Mouse (Mus musculus): ENCODE data around the gene Szrd1.

Szrd1 gene

DNA sequence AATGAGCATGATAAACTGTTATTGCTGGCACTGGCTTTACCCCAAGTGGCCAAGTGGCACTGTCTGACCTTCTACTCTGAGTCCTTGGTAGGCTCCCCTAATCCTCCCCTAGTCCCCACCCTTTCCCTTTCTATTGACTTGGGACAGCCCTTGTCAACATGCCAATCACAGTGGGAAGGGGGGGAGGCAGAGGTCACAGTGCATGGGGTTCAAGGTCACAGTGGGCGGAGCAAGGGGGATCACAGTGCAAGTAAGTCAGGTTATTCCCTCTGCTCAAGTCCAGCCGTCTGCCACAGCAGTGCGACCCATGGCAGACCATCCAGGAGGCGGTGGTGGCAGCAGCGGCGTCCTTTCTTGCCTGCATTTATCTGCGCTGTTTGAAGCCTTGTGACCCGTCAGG is 24.2 kb downstream of the Szrd1 start:
- no peak for DNase-seq (ENCODE audit: low spot score in 2 of 2)

DNA sequence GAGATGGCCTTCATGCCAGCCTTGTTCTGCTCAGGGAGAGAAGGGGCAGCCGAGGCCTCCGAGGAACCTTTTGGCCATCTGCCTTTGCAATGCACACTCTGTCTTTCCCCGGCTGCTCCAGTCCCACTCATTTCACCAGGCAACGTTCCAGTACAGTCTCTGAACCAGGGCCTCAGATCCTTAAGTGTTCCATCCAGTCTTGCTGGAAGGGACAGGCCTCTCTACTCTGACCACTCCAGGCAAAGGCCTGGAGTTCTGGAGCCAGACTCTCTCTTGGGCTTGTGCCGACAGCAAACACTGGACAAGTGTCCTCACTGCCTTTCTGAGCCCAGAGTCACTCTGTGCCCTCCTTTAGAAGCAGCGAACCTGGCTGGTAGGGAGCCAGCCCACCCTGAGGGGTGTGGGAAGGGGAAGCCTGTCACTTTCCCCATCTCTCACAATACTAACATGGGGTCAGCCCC is 25.0 kb downstream of the Szrd1 start:
- DNase-seq (ENCODE audit: low spot score in 2 of 2) = peak; percentile 40 to 52

DNA sequence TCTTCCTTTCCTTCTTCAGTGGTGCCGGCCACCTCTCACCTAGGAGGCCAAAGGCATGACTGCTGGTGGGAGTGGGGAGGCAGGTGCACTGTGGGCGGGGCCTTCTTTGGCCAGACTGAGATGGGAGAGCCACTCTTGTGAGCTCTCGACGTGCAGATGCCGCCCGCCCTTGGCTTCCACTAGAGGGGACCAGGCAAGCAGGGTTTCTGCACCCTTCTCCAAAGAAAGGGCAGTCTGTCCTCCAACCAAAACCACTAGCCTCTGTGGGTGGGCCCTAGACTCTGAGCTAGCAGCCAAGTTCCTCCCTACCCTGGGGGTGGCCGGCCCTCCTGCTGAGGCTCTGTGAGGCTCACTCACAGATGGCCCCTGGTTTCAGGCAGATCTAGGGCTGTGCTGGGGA is 25.7 kb downstream of the Szrd1 start:
- peak in 1 of 2 experiments; percentile 23 for DNase-seq (ENCODE audit: low spot score in 2 of 2)

DNA sequence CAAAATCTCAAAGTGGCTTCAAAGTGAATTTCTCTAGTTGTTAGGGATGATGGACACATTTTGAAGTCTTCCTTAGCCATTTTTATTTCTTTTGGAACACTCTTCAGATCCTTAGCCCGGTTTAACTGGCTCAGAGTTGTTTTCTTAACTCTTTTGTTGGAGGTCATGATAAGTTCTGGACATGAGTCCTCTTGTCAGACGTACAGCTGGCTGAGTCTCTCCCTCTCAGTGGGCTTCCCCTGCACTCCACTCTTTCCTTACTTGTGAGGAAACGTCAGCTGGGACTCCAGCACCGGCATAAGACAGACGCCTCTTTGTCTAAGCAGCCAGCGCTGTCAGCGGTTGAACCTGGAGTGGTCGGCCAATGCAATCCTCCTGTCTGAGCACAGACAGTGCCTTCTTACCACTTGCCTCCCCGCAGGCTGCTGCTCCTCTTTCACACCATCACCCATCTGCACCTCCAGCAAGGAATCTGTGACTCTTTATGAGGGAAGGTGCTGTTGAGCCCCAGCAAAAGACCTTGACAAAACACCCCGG is 31.3 kb downstream of the Szrd1 start:
- DNase-seq (ENCODE audit: low spot score in 2 of 2) = no peak

DNA sequence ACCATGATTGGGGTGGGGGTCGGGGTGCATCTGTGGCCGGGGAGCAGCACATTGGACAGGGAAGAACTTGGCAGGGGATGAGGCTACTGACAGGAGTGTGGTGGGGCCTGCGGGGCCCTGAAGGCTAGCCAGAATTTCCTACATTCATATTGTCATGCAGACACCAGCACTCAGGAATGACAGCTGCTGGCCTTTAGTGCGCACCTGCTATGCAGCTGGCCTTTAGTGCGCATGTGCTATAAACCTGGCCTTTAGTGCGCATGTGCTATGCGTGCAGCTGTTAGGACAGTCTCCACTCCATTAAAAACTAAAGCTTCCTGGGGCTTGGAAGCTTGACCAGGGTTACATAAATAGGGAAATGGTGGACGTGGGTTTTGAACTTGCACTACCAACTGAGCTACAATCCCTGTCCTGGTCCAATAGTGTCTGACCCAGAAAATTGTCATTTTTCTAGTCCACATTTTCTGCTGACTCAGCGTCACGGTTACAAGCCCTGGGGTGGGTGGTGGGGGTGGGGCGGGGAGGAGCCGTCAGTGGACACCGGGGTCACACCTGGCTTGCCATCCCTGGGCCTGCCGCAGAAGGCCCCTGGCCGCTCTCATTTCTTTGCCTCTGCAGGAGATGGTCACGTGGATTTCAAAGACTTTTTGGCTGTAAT is 32.9 kb downstream of the Szrd1 start:
- DNase-seq (ENCODE audit: low spot score in 2 of 2) = no peak

DNA sequence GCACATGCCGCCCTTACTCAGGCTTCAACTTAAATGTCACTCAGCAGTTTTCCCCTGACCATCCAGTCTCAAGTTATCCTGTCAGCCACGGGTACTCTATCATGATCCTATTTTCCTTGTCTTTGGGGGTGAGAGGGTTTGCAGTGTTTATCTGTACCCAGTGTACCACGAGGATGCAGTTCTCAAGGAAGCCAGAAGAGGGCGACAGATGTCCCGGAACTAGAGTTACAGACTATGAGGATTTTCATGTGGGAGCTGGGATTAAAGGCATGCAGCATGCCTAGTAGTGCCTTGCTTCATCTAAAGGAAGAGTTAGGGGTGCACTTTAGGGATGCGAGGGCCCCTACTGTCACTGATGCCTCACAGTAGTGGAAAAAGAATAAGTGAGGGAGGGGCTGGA is 37.7 kb downstream of the Szrd1 start:
- DNase-seq (ENCODE audit: low spot score in 2 of 2) = no peak

DNA sequence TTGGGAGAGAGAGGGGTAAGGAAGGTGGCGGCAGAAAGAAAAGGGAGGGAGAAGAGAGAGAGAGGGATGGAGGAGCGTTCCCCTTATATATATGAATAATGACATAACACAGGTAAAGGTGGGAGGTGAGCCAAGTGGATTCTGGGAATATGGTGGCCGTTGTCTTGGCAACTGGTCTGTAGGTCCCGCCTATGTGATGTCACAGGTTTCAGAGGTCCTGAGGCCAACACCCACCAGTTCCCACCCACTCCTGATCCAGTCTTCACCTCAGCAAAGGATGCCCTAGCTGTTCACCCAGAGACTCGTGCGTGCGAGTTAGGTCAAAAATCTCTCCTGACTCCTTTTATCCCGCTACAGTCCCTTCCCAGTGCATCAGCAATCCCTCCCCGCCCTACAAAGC is 38.3 kb downstream of the Szrd1 start:
- DNase-seq (ENCODE audit: low spot score in 2 of 2) = no peak

DNA sequence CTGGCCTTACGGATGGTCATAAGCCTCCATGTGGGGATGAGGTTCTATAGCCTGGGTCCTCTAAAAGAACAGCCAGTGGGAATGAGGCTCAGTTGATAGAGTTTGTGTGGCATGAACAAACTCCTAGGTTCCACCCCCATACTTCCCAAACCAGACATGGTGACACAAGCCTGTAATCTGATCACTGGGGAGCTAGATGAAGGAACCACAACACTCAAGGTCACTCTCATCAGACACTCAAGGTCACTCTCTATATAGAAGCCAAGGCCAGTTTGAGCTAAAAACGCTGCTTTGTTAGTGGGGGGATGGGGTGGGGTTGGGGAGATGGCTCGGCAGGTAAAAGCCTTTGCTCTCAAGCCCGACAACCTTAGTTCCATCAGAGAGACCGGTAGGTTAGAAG is 39.6 kb downstream of the Szrd1 start:
- DNase-seq (ENCODE audit: low spot score in 2 of 2) = no peak

DNA sequence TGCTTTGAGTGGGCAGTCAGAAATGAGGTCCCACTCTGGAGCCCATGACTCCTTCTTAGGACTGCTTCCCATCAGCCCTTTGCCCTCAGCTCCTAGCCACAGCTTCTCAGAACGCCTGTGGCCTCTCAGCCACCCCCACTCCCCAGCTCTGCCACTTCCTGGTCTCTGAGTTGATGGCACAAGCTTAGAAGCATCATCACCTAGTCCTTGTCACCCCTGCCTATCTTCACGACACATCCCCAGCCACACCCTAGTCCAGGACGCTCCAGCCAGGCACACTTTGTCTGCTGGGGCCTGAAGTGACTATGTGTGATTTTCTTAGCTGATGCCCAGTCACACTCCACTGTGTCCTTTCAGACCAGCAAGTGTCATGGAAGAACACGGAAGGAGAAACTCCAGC is 40.6 kb downstream of the Szrd1 start:
- no peak for DNase-seq (ENCODE audit: low spot score in 2 of 2)

DNA sequence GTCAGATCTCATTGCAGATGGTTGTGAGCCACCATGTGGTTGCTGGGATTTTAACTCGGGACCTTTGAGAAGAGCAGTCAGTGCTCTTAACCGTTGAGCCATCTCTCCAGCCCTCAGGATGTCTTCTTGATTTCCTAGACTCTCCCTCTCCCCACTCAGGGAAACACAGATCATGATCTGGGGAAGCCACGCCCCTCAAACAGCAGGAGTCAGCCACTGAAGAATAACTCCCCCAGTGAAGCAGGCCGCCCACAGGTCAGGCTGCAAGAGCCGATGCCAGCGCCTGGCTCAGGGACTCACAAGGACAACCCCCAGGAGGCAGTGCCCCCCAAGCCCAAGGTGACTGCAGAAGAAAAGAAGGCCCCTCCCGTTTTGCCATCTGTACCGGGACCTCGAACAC is 42.9 kb downstream of the Szrd1 start:
- DNase-seq (ENCODE audit: low spot score in 2 of 2) = no peak

DNA sequence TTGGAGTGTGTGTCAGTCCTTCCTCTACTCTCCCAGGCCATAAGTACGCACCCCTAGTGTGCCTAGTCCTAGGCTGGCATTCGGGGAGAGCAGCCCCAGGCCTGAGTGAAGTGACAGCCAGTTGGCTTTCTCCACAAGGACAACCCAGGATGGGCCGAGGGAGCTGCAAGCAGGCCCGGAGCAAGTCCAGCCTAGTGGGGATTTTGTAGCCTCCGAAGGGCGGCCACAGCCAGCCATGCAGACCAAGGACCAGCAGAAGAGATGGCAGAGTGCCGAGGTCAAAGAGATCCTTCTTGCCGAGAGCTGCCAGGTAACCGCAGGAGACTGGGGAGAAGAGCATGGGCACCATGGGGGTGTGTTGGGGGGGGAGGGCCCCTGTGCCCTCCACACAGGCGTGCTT is 44.6 kb downstream of the Szrd1 start:
- no peak for DNase-seq (ENCODE audit: low spot score in 2 of 2)

DNA sequence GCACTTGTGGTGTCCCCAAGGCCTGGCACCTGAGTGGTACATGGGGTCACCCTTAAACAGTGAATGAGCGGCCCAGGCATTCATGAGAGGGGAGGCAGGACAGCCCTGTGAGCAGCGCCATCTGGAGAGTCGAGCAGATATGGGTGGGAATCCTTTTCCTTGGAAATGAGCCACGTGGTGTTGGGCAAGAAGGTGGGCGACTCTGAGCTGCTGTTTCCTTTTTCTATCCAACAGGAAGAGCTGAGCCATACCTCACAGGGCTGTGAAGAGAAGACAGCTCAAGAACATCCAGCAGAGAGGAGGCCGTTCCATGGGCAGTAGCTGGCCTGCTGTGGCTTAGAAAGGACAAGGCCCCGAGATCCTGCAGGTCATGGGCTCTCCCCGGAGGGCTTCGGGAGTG is 50.9 kb downstream of the Szrd1 start:
- no peak for DNase-seq (ENCODE audit: low spot score in 2 of 2)

DNA sequence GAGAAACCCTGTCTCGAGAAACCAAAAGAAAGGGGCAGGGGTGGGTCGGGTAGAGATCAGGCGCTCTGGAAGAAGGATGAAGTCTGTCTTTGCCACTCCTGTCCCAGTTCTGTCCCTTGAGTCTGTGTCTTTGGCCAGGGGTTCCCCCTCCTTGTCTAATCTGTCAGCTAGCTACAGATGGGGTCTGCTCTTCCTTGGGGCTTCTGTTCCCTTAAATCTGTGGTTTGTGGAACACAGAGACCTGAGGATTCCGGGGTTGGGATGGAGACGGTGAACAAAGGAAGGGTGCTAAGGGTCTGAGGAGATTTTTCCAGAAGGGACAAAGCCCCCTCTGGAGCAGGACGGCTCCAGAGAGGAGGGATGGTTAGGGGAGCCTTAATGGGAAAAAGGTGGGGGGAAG is 51.5 kb downstream of the Szrd1 start, which contains the start of gene Spata21:
TSS of gene Spata21 (plus strand) at position 301 of the 400 bp plus-strand sequence.
- DNase-seq (ENCODE audit: low spot score in 2 of 2) = no peak

DNA sequence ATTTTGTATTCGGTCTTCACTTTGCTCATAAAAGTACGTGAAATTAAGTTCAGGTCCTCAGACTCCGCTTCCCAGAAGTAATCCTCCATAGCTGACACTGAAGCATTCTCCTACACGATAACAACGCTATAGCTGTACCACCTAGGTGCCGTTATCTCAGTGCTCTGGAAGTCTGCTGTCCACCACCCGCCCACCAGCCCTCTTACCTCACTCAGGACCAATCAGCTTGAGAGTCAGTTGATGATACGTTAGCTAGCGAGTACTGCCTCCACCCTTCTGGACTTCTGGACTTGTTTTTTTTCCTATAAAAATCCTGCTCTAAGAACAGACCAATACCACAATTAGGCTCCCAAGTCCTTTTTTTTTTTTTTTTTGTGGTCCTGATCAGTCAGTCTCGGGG is 52.7 kb downstream of the Szrd1 start:
- DNase-seq (ENCODE audit: low spot score in 2 of 2) = no peak

DNA sequence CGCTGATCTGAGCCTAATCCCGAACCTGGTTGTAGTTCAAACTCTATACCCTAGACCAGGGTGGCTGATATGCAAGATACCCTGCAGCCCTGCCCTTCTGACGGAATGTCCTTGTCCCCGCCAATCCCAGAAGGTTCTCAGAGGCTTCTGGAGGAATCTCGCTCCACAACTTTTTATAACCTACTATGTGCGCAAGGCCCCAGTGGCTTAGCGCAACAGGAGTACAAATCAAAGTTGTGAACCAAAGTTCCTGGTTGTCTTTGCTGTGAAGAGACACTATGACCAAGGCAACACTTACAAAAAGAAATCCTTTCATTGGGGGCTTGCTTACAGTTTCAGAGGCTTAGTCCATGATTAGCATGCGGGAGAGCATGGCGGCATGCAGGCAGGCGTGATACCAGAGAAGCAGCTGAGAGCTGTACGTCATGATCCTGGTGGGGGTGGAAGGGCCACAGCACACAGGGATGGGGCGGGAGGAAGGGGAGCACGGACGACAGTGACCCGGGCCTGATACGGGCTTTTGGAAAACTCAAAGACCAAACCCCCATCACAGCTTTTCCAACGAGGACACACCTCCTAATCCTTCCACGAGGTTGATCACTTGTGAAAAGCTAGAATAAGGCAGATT is 61.0 kb downstream of the Szrd1 start:
- no peak for DNase-seq (ENCODE audit: low spot score in 2 of 2)

DNA sequence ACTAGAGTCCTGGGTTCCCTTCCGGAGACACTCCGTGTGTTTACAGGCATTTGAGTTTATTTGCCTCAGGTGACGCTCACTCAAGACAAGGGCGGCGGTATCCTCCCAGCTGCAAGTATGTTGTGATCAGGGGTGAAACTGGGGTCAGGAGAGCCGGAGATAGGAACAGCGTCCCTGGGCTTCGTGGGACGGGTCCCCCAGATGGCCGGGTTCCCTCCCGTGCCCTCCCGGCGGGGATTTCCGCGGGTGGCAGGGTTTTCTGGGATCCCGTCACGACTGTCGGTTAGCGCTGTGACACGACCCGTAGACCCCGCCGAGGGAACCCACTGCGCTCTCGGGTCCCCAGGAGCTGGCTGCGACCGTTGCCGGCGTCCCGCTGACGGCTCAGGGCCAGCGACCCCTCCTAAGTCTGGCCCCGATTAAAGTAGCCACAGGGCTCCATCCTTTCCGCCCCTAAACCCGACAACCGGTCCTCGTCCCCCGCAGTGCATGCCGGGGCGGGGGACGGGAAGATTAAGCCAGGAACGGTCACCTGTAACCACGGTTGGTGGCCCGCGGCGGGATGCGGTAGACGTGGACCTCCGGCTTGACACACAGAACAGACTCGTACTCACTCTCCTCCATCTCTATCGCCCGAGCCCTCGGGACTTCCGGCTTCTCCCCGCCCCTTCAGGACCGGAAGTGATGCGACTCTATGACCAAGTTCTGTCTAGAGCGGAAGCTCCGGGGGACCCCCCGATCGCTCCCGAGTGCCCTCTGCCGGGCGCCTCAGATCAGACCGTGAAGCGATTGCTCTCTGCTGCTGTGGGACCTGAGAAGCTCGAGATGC is 61.7 kb downstream of the Szrd1 start, which contains the start of gene Necap2:
TSS of gene Necap2 (minus strand) at position 677 of the 829 bp plus-strand sequence.
- peak; percentile 91 to 94 for DNase-seq (ENCODE audit: low spot score in 2 of 2)

DNA sequence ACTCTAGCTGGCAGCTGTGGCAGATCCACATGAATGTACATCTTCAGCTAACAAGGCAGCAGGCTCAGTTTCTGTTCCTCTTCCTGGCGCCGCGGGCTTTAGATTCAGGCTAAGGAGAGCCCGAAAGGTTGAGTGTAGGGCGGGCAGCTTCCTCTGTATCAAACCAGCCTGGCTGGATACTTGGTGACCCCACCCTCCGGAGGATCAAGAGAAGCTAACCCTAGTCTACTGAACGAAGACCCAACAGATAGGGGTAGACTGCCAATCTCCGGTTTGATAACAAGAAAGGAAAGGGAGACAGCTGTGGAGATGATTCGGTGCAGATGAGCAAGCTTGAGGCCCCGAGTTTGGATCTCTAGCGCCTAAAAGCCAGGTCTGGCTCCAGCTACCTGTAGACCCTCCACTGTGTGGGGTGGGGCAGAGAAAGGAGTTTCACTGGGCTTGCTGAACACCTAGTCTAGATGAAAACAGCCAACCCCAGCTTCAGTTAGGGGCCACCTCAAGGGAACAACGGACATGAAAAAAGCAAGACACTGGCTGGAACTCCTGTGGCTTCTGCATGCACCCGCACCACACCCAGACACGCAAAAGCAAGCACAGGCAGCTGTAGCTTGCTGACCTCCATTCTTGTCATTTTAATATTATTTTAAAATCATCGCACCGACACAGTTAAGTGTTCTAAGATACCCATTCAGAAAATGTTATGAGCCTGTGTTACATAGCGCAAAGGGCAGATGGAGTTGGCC is 62.6 kb downstream of the Szrd1 start:
- no peak for DNase-seq (ENCODE audit: low spot score in 2 of 2)

DNA sequence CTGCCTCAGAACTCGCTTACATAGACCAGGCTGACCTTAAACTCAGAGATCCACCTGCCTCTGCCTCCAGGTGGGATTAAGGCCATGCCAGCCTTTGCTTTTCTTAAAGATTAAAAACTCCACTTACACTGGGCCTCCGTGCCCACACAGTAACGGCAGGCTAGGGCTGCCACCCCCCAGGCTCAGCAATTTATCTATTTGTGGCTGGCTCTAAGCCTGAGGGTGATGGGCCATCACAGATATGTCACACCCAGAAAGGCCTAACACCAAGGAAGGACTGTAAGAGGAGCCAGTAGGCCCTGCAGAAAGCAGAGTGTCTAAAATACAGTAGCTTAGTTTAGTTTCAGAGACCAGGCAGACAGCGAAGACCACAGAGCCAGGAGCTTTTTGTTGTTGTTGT is 65.5 kb downstream of the Szrd1 start:
- no peak for DNase-seq (ENCODE audit: low spot score in 2 of 2)

DNA sequence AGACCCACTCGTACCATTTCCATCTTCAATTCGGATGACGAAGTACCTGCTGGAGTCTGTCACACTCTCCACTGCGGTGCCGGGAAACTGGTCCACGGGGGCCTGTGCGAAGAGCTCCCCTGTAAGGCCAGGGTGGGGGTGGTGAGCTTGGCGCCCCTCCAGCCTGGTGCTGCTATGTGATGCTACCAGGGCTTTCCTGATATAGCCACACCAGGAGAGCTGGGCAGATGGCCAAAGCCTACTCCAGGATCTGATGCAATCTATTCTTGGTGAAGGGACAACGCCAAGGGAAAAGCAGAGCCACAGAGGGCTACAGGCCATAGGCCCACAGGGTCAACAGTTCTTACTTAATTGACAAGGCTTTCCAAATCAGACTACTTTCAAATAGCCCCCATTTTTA is 65.9 kb downstream of the Szrd1 start:
- no peak for DNase-seq (ENCODE audit: low spot score in 2 of 2)

DNA sequence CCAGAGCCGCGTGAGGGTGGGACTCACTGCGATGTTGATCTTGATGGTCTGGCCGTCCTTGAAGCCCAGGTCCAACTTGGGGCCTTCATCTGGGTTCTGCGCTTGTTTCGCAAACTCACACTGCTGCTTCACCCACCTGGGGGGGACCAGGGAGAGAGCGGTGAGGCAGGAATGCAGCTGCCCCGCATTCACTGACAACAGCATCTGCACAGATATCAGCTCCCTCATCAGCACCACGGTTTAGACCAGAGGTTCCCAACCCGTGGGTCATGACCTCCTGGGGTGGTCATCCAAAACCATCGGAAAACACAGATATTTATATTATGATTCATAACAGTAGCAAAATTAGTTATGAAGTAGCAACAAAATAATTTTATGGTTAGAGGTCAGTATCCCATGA is 67.1 kb downstream of the Szrd1 start:
- DNase-seq (ENCODE audit: low spot score in 2 of 2) = no peak

DNA sequence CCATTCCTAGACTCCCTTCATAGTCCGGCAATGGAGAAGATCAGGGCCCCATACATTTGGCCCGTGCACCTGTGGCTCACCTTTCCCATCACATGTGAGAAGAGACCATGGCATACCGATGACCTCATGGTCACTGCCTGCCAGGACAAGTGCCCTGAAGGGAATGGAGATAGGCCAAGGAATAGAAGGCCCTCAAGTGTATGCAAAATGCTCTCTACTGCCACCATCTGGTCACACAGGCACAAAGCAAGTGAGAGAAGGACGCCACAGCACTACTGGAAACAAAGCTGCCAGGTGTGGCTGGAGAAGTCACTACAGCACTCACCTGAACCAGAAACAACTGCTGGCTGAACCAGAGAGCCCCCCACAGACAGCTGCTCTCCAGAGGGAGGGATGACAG is 69.8 kb downstream of the Szrd1 start:
- DNase-seq (ENCODE audit: low spot score in 2 of 2) = no peak

DNA sequence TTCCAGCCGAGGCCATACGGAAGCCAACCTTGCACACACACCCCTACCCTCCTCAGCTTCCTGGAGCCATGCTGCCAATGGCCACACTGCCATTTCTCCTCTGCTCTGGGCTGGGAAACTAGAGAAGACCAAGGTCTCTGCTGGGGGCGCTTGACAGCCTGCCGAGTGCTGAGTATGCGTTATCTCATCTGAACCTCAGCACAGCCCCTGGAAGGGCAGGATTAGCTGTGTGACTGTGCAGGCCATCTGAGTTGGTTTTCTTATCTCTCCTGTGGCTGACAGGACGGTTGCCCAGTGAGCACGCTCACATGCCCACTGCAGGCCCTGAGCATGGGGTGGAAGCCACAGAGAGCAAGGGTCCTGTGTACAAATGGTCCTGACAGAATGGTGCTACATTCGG is 70.9 kb downstream of the Szrd1 start:
- DNase-seq (ENCODE audit: low spot score in 2 of 2) = no peak

All from frontal cortex, postnatal 10 days (tissue).